Mouse (Mus musculus) Patski (cell line): Measurements from ENCODE around the gene Cdc42se1. TPM values are rescaled to one million over a fixed set of nuclear protein-coding genes. Genes with fewer than 3 reads are reported as not detected.

Experiments
- ATAC-seq: fragments of 100-300 bp; one replicate; pipeline ENCODE4 v1.8.0; 2021
- CTCF ChIA-PET: fragments of 350-600 bp; sonication (Branson Sonifier 250); formaldehyde crosslinking; loops from one replicate; lab custom pipeline; 2022; ENCODE audit warnings: inconsistent platforms; lab: Charles Lee
- POLR2A ChIA-PET: fragments of 350-600 bp; sonication (Branson Sonifier 250); formaldehyde crosslinking; loops from one replicate; lab custom pipeline; 2022; ENCODE audit warnings: antibody characterized with exemption, inconsistent platforms; lab: Charles Lee
- DNase-seq: peaks from one replicate; pipeline ENCODE4 v3.0.0-alpha.2; 2011; ENCODE audit warnings: low read depth, low spot score
- H3K27me3 ChIP-seq: fragments of 371-371 bp; one replicate; pipeline ENCODE4 v1.5.1; 2021
- CTCF ChIP-seq: fragments of 100-300 bp; IDR thresholded peaks from one replicate; pipeline ENCODE4 v1.5.1; 2021
- in situ Hi-C: fragments of 300-500 bp; cut with MboI; formaldehyde crosslinking; loops from 3 replicates; pipeline ENCODE4 v1.11.1; 2018; ENCODE audit warnings: low pct_unique_long_range_greater_than_20kb, mixed read lengths
- polyA plus RNA-seq: library from polyadenylated mRNA; unstranded; gene quantifications from one replicate; pipeline ENCODE4 v1.2.3, GENCODE M21; 2021

Gene Cdc42se1
- 165 TPM for polyA plus RNA-seq

- in situ Hi-C loops = no loop called here
- POLR2A ChIA-PET = interaction anchor here (0.6 to 6.7 kb wide), 6 partner anchors 10 to 200 kb away, joined by 3 to 39 read pairs (median 4); partner anchors contain the start of gene Gabpb2
- CTCF ChIA-PET = interaction anchor here (0.6 to 2.6 kb wide), 7 partner anchors 10 to 248 kb away, joined by 3 to 12 read pairs (median 3); partner anchors contain the start of genes Gabpb2, Pip5k1a and Tnfaip8l2
- ATAC-seq (peak; percentile 61), DNase-seq (no peak)
- H3K27me3 ChIP-seq = no peaks in the 10 kb centered on the region
- no peak for TF ChIP-seq CTCF
Measured at GRCm38 (mm10) chr3:95228148-95228893, at the start of gene Cdc42se1. Gene Cdc42se1 (plus strand): TSS chr3:95228732.

- no peak for DNase-seq
- TF ChIP-seq CTCF = no peak
- ATAC-seq = no peak
- in situ Hi-C loops = no loop called here
- POLR2A ChIA-PET = interaction anchor here (1.1 kb wide), 1 partner anchor 9 kb away, joined by 4 read pairs; no protein-coding TSS in a partner anchor
- no peaks in the 10 kb centered on the region for H3K27me3 ChIP-seq
- CTCF ChIA-PET = interaction anchor here (1.4 to 1.9 kb wide), 2 partner anchors 31 to 36 kb away, joined by 4 to 8 read pairs; no protein-coding TSS in a partner anchor
Measured at GRCm38 (mm10) chr3:95178948-95179347, 49.6 kb upstream of the Cdc42se1 start.

- ATAC-seq (no peak), DNase-seq (no peak)
- ChIA-PET CTCF (interaction anchor here (0.8 to 1.9 kb wide), 6 partner anchors 9 to 37 kb away, joined by 3 to 8 read pairs (median 4); no protein-coding TSS in a partner anchor), POLR2A (interaction anchor here (1.3 to 1.8 kb wide), 2 partner anchors 10 to 31 kb away, joined by 4 to 6 read pairs; no protein-coding TSS in a partner anchor)
- no peaks in the 10 kb centered on the region for H3K27me3 ChIP-seq
- no peak for TF ChIP-seq CTCF
- in situ Hi-C loops = no loop called here
Measured at GRCm38 (mm10) chr3:95179890-95180289, 48.6 kb upstream of the Cdc42se1 start.

GRCm38 (mm10) chr3:95181841-95182240 lies 46.7 kb upstream of the Cdc42se1 start:
- DNase-seq = no peak
- in situ Hi-C loops = no loop called here
- TF ChIP-seq CTCF = no peak
- ChIA-PET CTCF (interaction anchor here (1.1 to 2.0 kb wide), 3 partner anchors 10 to 23 kb away, joined by 3 to 8 read pairs (median 5); no protein-coding TSS in a partner anchor), POLR2A (interaction anchor here (0.5 to 2.0 kb wide), 2 partner anchors 9 to 13 kb away, joined by 3 to 5 read pairs; no protein-coding TSS in a partner anchor)
- ATAC-seq = no peak
- no peaks in the 10 kb centered on the region for H3K27me3 ChIP-seq

GRCm38 (mm10) chr3:95184796-95185577 lies 43.5 kb upstream of the Cdc42se1 start:
- DNase-seq = no peak
- ATAC-seq = no peak
- TF ChIP-seq CTCF = no peak
- POLR2A ChIA-PET = no interaction called here
- in situ Hi-C loops = no loop called here
- H3K27me3 ChIP-seq = no peaks in the 10 kb centered on the region
- CTCF ChIA-PET = interaction anchor here (1.0 to 1.1 kb wide), 2 partner anchors 9 to 42 kb away, joined by 3 to 4 read pairs; no protein-coding TSS in a partner anchor

GRCm38 (mm10) chr3:95186100-95186499 lies 42.4 kb upstream of the Cdc42se1 start:
- no peaks in the 10 kb centered on the region for H3K27me3 ChIP-seq
- no peak for ATAC-seq
- CTCF ChIA-PET = interaction anchor here (1.0 to 1.5 kb wide), 2 partner anchors 16 to 20 kb away, joined by 3 to 4 read pairs; no protein-coding TSS in a partner anchor
- no peak for TF ChIP-seq CTCF
- no peak for DNase-seq
- in situ Hi-C loops = no loop called here
- POLR2A ChIA-PET = no interaction called here

- ATAC-seq (no peak), DNase-seq (no peak)
- POLR2A ChIA-PET = no interaction called here
- TF ChIP-seq CTCF = no peak
- in situ Hi-C loops = no loop called here
- H3K27me3 ChIP-seq = no peaks in the 10 kb centered on the region
- CTCF ChIA-PET = interaction anchor here (1.5 kb wide), 1 partner anchor 21 kb away, joined by 4 read pairs; no protein-coding TSS in a partner anchor
Measured at GRCm38 (mm10) chr3:95186888-95187287, 41.6 kb upstream of the Cdc42se1 start.

- in situ Hi-C loops = no loop called here
- ChIA-PET CTCF (interaction anchor here (1.2 to 1.9 kb wide), 3 partner anchors 9 to 52 kb away, joined by 3 to 5 read pairs (median 5); partner anchors contain the start of gene Gabpb2), POLR2A (interaction anchor here (0.7 to 1.7 kb wide), 2 partner anchors 13 to 156 kb away, joined by 3 to 5 read pairs; no protein-coding TSS in a partner anchor)
- DNase-seq (peak; percentile 99), ATAC-seq (peak; percentile 93)
- no peaks in the 10 kb centered on the region for H3K27me3 ChIP-seq
- TF ChIP-seq CTCF = no peak
Measured at GRCm38 (mm10) chr3:95194721-95195135, 33.8 kb upstream of the Cdc42se1 start.

- no peak for TF ChIP-seq CTCF
- in situ Hi-C loops = no loop called here
- ATAC-seq (no peak), DNase-seq (no peak)
- ChIA-PET POLR2A (interaction anchor here (0.8 to 1.7 kb wide), 3 partner anchors 14 to 25 kb away, joined by 3 to 6 read pairs (median 5); partner anchors contain the start of gene Gabpb2), CTCF (interaction anchor here (1.0 to 2.8 kb wide), 4 partner anchors 12 to 26 kb away, joined by 3 to 12 read pairs (median 4); partner anchors contain the start of gene Gabpb2)
- no peaks in the 10 kb centered on the region for H3K27me3 ChIP-seq
Measured at GRCm38 (mm10) chr3:95195772-95196171, 32.8 kb upstream of the Cdc42se1 start.
